Mouse (Mus musculus): ENCODE measurements at regions not wholly inside any gene's neighbourhood (a gene's known extent, or its start where the extent isn't known, plus 50 kb on each side); places are given as distances from the start of the nearest gene placed in this dataset.
A peak's percentile ranks its signal among the peaks of the same experiment; 100 is the strongest.

GRCm38 (mm10) chr8:53096272-53096784 is 415.2 kb upstream of the Aga start:
- Histone ChIP-seq H3K36me3 (no peaks in the 10 kb centered on the region), H3K27me3 (replicated peaks) (no peaks in the 10 kb centered on the region), H3K27ac (no peak overlapping the region), H3K4me3 (no peak overlapping the region), H3K9me3 (no peaks in the 10 kb centered on the region), H3K4me1 (no peaks in the 10 kb centered on the region), H3K9ac (no peak overlapping the region), H3K4me2 (replicated peaks) (no peak overlapping the region)
- no peak for ATAC-seq (ENCODE audit: low FRiP score, low read depth)

- H3K4me2 ChIP-seq (replicated peaks) = no peak overlapping the region
- no peak overlapping the region for H3K4me3 ChIP-seq
- H3K36me3 ChIP-seq = no peaks in the 10 kb centered on the region
- ATAC-seq (ENCODE audit: low FRiP score, low read depth) = peak; percentile 66
- 58% methylated on average over 6 of the region's 6 CpGs for WGBS
- no peak overlapping the region for H3K9ac ChIP-seq
- H3K27ac ChIP-seq = no peak overlapping the region
- no peaks in the 10 kb centered on the region for H3K4me1 ChIP-seq
- no peaks in the 10 kb centered on the region for H3K27me3 ChIP-seq (replicated peaks)
- H3K9me3 ChIP-seq = no peaks in the 10 kb centered on the region
Observed at GRCm38 (mm10) chr8:53140041-53140440, 371.5 kb upstream of the Aga start.

- Histone ChIP-seq H3K4me2 (replicated peaks) (no peak overlapping the region), H3K27me3 (replicated peaks) (no peaks in the 10 kb centered on the region), H3K27ac (no peak overlapping the region), H3K9ac (no peak overlapping the region), H3K36me3 (no peaks in the 10 kb centered on the region), H3K4me1 (no peaks in the 10 kb centered on the region), H3K4me3 (no peak overlapping the region), H3K9me3 (no peaks in the 10 kb centered on the region)
- 49% methylated on average over 2 of the region's 2 CpGs for WGBS
- no peak for ATAC-seq (ENCODE audit: low FRiP score, low read depth)
Observed at GRCm38 (mm10) chr8:53148915-53149314, 362.6 kb upstream of the Aga start.

- Histone ChIP-seq H3K4me1 (no peaks in the 10 kb centered on the region), H3K4me2 (replicated peaks) (no peak overlapping the region), H3K4me3 (no peak overlapping the region), H3K27me3 (replicated peaks) (no peaks in the 10 kb centered on the region), H3K27ac (no peak overlapping the region), H3K9me3 (no peaks in the 10 kb centered on the region), H3K9ac (no peak overlapping the region), H3K36me3 (no peaks in the 10 kb centered on the region)
- no peak for ATAC-seq (ENCODE audit: low FRiP score, low read depth)
- 72% methylated on average over 3 of the region's 3 CpGs for WGBS
Observed at GRCm38 (mm10) chr8:53164017-53164416, 347.5 kb upstream of the Aga start.

- H3K4me1 ChIP-seq = no peaks in the 10 kb centered on the region
- no peaks in the 10 kb centered on the region for H3K27me3 ChIP-seq (replicated peaks)
- H3K9ac ChIP-seq = no peak overlapping the region
- H3K27ac ChIP-seq = no peak overlapping the region
- 70% methylated on average over 5 of the region's 5 CpGs for WGBS
- H3K4me3 ChIP-seq = no peak overlapping the region
- no peak for ATAC-seq (ENCODE audit: low FRiP score, low read depth)
- no peak overlapping the region for H3K4me2 ChIP-seq (replicated peaks)
- H3K9me3 ChIP-seq = no peaks in the 10 kb centered on the region
- no peaks in the 10 kb centered on the region for H3K36me3 ChIP-seq
Observed at GRCm38 (mm10) chr8:53171694-53172299, 339.7 kb upstream of the Aga start.

GRCm38 (mm10) chr8:53192519-53192918 is 319.0 kb upstream of the Aga start:
- Histone ChIP-seq H3K36me3 (no peaks in the 10 kb centered on the region), H3K4me3 (no peak overlapping the region), H3K27me3 (replicated peaks) (no peaks in the 10 kb centered on the region), H3K27ac (no peak overlapping the region), H3K9ac (no peak overlapping the region), H3K9me3 (no peaks in the 10 kb centered on the region), H3K4me2 (replicated peaks) (no peak overlapping the region), H3K4me1 (no peaks in the 10 kb centered on the region)
- ATAC-seq (ENCODE audit: low FRiP score, low read depth) = no peak
- WGBS = 76% methylated on average over 1 of the region's 1 CpGs

DNA sequence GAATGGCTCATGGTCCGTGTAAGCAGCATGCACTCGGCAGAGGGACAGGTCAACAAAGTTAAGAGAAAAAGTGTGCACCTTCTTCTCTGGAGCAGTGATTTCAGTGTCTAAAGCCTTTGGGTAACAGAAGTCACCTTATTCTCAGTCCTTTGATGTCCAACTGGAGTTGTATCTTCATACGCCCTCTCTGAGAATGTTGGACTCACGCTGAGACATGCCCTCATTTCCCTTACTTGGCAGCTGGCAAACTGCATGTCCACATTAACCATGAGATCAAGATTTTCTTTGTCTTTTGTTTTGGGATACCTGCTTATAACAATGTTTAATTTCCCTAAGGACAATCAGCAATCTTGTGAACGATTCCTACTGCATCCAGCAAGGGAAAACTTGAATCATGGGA is 289.3 kb upstream of the Aga start:
- ATAC-seq (ENCODE audit: low FRiP score, low read depth) = no peak
- no peaks in the 10 kb centered on the region for H3K9me3 ChIP-seq
- H3K27ac ChIP-seq = no peak overlapping the region
- H3K9ac ChIP-seq = no peak overlapping the region
- 92% methylated on average over 5 of the region's 5 CpGs for WGBS
- H3K36me3 ChIP-seq = no peaks in the 10 kb centered on the region
- H3K4me1 ChIP-seq = no peaks in the 10 kb centered on the region
- H3K27me3 ChIP-seq (replicated peaks) = no peaks in the 10 kb centered on the region
- H3K4me2 ChIP-seq (replicated peaks) = no peak overlapping the region
- no peak overlapping the region for H3K4me3 ChIP-seq

All from neural tube, embryonic 12.5 days (tissue).